Mouse (Mus musculus) left cerebral cortex, adult 9 months (tissue): ENCODE measurements around the gene Ddx27.
A peak's percentile ranks its signal among the peaks of the same experiment; 100 is the strongest.

Experiments
- DNase-seq, 2 experiments: peaks; one replicate each; pipeline ENCODE4 v3.0.0; 2022; ENCODE audit warnings: low spot score in 2 of 2

Gene Ddx27

DNA sequence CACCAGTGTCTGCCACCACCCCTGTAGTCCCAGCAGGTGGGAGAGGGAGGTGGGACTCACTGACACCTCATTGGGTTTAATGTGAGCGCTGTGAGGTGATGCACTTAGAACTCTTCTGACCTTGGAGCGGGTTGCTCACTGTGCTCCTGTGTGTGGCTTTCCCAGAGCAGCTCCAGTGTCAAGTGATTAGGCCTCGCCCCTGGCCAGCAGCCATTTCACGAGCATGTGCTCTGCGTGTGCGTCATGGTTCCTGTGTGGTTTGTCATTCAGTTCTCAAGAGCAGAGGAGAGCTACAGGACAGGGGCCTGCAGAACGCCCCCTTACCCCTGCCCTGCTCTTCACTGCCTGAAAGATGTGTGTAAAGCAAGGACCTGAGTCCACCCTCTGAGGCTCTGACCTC lies 13.6 kb downstream of the Ddx27 start:
- no peak for DNase-seq

DNA sequence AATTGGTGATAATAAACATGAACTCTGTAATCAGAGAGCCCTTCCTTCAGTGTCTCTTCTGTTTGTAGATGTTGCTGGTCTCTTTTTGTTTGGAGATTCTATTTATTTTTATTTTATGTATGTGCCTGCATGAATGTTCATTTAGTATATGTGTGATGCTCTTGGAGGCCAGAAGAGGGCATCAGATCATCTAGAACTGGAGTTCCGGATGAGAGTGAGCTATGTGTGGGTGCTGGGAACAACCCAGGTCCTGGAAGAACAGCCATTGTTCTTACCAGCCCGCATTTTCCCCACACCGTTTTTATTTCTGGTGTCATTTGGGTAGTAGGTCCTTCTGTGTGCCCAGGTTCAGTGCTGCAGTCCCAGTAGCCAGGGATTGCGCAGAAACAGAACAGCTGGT lies 15.5 kb downstream of the Ddx27 start:
- DNase-seq, result no peak

DNA sequence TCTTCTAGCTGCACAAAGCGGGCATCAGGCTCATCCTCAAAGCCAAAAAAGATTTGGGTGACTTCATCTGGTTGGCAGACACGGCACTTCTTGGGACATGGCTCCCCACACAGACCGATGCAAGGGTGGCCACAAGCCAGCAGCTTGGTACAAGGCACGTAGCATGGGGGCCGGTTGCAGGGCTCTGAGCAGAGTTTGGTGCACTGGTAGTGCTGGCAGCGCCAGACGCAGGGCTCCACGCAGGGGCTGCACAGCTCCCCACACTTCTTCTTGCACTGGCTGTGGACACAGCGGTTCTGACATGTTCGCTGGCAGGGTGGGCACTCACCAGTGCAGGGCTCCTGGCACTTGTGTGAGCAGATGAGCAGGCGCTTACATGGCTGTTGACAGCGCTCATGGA lies 22.7 kb downstream of the Ddx27 start:
- DNase-seq, result no peak

DNA sequence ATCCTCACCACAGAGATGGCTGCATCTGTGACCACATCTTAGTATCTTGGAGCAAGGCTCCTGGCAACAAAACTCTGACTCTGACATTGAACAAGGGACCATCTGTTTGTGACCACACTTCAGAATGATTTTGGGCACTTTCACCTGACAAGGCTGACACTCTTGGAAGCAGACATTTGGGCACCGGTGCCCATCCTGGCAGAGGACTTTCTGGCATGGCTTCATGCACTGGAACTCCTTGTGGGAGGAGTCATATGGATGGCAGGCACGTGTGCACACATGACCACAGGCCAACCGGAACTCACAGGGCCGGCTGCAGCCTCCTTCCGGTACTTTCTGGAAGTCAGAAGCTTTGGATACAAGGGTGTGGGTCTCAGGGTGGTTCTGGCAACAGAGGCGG lies 23.3 kb downstream of the Ddx27 start:
- no peak for DNase-seq

DNA sequence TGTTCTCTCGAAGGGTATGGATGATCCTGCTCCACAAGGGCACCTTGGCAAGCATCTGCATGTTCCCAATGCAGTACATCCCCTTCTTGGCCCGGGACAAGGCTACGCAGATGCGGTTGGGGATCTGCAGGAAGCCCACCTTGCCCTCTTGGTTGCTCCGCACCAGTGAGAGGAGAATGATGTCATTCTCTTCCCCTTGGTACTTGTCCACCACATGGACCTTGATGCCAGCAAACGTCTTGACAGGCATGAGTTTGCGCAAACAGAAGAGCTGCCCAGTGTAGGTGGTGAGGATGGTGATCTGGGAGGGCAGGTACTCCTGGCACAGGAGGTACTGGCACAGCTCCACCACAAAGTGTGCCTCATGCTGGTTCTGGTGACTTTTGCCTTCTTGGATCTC lies 23.7 kb downstream of the Ddx27 start:
- DNase-seq, result no peak

DNA sequence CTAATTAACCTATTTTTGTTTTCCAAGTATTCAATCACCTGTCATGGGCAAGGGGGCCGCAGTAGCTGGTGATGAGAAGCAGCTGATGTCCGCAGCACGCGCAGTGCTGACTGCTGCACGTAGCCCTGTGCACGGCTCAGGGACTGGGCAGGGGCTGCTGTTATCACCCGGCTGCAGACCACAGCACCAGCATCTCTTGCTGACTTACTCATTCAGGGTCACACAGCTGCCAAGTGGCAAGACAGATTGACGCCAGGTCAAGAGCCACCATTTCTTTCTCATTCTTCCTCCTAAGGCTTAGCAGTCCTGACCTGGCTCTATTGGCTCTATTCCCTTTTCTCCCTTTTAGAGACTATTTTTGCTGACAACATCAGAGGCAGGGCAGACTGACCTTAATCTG lies 24.4 kb downstream of the Ddx27 start:
- DNase-seq, result no peak

DNA sequence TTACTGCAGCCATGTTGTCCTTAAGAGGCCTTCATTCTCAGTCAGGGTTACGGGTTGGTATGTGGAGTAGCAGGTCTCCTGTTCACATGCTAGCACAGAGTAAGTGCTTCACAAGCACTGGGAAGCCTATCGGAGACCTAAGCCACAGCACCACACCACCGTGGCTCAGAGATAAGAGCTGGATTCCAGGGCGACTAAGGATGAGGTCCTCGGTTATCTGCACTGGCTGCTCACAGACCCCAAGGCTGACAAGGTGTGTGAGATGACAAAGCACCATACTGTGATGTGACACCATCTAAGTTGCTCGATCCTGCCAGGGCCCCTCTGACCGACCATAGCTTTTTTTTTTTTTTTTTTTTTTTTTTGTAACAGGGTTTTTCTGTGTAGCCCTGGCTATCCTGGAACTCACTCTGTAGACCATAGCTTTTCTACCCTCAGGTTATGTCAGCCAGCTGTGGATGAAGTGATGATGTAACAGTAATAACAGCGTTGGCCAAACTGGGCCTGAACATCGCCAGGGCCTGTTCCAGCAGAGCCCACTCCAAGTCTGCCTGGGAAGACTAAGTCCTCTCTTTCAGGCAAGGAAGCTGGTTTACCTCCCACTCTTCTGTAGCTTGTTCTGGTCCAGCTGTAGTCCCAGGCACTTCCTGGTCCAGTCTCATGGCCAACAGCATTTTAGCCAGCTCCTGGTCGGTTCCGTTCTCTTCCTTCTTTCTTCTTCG lies 28.6 kb downstream of the Ddx27 start:
- DNase-seq, result no peak

DNA sequence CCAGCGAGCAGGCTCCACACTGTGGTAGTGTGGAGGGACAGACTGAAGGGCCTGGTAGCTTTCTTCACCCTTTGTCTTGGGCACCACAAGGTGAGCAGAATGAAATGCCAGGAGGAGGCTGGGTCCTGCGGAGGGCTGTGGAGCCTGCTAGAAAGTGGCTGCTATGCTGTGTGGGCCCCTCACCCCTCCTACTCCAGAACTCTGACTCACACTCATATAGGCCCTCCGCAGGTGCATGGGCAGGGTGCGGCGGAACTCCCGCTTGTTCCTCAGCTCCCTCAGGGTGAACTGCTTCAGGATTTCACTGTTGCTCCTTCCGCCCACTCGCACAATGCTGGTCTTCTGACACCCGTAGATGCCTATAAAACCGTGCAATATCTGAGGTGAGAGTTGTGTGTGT lies 33.2 kb downstream of the Ddx27 start:
- no peak for DNase-seq

DNA sequence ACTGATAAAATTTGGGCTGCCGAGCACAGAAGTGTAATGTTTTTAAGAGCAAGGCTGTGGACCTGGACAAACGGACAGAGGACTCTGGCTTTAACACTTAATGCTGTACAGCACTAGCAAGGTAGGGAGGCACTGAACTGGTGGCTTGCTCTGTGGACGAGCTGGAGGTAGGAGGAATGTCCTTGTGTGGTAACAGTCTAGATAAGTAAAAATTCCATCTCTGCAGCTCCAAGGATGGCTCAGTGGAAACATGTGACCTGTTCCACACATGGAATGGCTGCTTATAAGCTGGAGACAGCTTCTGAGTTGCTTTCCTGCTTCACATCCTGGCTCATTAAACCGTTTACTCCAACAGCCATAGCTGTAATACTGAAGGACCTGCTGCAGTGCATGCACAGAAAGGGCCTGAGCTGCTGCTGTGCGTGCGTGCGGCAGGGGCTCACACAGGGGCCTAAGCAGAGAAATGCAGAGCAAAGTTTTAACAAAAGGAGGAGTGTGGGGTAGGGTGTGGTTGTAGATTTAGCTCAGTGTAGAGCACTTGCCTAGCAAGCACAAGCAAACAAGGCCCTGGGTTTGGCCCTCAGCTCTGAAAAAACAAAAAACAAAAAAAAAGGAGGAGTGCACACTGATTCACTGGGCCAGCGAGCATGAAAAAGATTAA lies 33.8 kb downstream of the Ddx27 start:
- DNase-seq, result no peak

DNA sequence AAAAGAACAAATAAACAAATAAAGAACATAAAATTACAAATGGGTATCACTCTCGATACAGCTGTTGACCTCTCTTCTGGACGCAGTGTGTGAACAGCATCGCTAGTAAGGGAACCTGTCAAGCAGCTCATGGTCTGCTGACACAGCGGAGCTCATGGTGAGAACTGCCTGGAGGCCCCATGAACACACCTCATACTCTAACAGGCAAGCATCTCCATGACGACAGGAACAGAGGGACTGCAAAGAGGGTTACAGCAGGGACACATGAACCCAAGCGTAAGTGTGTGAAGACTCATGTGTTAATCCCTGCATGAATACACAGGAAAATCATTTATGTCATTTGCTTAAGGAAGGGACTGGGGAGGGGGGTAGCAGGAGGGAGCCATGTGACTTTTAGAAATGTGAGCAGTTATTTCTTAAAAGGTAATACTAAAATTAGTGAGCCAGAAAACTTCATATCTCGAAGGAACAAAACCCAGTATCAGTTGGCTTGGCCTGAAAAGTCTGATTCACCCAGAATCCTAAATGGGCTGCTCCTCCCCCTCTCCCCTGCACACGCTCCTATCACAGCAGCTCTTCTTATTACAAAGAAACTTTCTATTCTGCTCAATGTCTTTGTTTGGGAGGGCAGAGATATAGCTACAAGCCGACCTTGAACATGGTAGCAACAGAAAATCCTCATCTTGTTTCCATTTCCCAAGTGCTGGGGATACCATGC lies 38.3 kb downstream of the Ddx27 start:
- no peak for DNase-seq

DNA sequence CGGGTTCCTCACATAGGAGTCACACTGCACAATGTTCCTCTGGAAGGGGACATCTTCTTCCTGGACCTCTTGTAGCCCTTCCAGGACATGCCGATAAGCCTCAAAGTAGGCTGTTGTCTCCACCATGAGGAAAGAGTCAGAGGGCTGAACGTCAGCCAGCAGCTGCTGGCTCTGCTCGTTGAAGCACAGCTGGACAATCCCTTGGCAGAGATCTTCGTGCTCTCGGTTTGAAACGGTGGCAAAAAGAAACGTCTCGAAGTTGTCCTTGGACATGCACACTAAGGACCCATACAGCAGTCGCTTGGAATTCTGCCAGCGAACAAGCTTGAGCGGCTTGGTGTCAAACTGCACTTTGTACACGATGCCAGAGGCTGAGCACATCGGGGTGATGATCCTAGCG lies 40.4 kb downstream of the Ddx27 start:
- no peak for DNase-seq

DNA sequence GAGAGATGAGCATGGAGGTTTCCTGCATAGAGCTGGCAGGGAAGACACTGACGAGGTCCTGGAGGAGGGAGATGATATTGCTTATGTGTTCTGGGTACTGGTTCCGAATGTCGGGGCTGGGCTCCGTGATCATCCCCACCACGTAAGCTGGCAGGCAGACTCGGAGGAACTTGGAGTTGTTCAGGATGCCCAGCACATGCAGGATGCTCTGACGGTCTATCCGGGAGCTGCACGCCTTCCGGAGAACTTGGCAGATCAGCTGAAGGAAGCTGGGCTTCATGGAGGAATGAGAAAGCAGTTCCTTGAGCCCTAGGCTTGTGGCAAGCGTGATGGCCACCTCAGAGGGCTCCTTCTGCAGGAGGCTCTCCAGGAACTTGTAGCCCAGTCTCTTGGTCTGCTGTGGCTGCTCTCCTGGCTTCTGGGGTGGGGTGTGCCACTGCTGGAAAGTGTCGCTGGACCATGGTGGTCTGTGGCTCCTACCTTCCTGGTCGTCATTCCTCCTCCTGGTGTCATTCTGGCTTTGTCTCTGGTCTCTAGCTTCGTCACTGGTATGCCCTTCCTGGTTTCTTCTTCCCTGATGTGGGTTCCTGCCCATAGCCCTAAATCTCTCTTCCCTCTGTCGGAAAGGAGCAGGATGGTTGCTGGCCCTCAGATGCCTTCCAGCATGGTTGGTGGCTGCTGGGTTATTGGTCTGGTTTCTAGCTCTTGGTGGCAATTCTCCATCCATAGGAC lies 41.4 kb downstream of the Ddx27 start:
- DNase-seq, result no peak

DNA sequence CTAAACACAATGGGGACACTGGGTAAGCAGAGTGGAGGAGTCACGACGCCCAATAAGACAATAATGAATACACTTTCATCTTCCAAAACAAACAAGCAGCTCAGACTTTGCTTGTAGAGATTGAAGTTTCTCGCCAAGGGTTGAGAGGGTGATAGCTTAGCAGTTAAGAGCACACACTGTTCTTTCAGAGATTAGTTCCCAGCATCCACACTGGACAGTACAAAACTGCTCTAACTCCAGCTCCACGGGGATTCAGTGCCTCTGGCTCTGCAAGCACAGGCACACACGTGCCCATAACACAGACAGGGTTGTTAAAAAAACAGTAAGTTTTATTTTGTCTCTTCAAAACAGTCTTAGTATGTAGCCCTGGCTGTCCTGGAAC lies 41.9 kb downstream of the Ddx27 start:
- no peak for DNase-seq

DNA sequence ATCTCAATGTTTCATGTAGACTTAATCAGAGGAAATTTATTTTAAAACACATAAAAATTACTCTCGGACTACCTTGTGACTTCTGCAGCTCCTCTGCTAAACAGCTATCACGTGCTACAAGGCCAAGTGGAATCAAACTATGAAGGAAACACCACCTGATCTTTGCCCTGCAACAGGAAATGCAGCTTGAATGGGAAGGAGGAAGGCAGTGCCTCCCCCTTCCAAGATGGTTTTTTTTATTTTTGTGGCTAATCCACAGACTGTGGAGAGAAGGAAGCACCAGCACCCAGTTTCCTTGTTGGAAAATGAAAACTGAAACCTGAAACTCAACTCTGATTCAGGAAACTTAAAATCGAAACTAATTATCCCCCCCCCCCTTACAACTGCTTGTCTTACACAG lies 43.2 kb downstream of the Ddx27 start:
- no peak for DNase-seq

DNA sequence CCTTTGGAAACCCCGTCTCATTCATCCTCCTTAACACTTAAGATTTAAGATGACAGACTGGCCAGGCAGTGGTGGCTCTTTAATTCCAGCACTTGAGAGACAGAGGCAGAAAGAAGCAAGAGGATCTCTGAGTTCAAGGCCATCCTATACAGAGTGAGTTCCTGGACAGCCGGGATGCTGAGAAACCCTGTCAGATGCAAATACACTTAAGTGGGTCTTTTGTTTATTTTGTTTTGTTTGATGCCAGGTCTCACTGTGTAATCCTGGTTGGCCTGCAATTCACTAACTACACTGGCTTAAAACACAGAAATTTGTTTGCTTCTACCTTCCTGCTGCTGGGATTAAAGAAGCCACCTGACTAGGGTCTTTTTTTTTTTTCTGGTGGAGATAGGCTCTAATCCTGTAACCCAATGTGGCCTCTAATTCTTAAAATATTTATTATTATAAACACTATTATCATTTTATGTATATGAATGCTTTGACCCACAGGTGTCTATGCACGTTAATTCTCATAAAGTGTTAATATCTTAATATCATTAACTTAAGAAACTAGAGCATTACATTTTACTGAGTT lies 43.9 kb downstream of the Ddx27 start:
- DNase-seq, result no peak

DNA sequence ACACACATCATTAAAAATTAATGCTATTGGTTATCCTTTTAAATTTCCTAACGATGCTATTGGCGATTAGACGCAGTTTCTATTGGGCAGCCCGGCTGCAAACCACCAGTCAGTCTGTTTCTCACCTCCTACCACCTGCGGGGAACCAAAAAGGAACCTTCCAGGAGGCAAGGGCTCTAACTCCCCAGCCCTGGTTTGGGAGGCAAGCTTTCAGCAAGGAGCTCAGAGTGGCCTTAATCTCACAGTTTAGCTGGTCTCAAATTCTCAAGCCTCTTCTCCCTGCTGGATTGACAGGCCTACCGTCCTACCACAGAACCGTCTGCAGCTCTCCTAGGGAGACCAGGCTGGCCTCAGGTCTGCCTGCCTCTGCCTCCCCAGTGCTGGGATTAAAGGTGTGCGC lies 44.5 kb downstream of the Ddx27 start:
- no peak for DNase-seq

DNA sequence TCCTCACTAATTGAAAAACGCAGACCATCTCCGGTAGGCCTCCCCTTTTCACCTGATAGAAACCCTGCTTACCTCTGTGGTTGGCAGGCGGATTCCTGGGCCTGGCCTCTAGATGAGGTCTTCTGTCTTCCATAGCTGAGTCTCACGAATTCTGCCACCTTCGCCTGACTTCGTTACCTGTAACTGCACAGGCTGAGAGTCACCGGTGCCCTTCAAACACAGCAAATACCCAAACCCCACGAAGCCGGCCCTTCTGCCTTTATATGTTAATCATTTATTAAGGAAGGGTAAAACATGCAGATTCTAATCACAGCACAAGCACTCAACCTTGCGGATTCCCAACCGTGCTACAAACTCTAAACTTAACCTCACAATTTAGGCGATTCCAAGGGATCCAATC lies 45.0 kb downstream of the Ddx27 start:
- no peak for DNase-seq

DNA sequence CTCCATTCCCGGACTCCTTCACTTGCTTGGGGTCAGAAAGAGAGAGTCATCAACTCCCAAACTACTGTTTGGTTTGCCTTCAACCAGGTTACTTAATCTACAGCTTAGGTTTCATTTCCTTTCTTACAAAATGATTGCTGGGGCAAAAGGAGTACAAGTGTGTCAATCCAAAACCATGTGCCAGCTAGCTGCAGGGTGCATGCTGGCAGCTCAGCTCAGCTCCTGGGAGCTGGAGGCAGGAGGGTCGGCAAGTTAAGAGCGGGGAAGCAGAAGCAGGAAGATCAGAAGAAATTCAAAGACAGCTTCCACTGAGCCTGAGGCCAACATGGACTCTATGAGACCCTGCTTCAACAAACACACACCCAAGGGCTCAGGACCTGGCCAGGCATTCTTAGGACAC lies 45.4 kb downstream of the Ddx27 start:
- no peak for DNase-seq

DNA sequence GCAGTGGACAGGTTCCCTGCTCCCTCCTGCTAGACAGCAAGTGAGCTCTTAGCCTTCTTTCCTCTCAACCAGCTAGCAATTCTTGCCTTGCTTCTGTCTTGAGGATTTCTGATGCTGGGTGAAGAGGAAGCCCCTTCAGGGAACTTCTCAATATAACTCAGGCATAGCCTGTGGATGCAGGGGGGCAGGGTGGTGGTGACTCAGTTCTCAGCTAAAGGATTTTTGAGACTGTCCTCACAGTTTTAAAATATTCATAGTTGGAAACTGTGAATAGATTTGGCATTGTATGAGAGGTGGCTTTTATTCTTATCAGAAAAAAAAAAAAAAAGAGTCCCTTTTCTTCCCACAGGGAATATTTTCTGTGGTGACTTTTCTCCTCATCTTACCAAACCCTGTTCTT lies 45.8 kb downstream of the Ddx27 start:
- no peak for DNase-seq

DNA sequence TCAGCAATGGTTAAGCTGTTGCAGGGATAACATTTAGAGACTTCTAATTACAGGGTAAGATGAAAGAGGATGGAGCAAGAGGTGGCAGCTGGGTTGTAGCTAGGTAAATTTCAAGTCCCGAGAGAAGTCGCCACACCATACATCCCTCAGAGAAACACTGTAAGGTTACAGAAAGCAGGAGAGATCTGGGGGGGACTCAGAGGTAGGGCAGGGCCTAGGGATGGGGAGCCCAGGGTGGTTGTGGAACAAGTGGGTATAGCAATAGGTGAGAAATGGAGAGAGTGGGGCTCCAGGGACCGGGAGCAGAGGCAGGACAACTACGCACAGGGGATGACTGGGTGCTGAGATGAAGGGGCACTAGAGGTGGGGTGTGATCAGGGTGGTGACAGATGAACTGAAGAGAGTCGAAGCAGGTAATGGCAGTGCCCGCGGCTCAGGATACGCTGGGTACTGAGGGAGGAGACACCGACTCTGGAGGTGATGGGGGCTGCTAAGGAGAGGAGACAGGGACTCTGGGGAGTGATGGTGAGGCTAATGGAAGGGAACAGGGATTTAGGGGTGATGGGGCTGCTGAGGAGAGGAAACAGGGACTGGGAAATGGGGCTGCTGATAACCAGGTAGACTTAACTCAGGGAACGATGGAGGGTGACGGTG lies 46.5 kb downstream of the Ddx27 start:
- no peak for DNase-seq

DNA sequence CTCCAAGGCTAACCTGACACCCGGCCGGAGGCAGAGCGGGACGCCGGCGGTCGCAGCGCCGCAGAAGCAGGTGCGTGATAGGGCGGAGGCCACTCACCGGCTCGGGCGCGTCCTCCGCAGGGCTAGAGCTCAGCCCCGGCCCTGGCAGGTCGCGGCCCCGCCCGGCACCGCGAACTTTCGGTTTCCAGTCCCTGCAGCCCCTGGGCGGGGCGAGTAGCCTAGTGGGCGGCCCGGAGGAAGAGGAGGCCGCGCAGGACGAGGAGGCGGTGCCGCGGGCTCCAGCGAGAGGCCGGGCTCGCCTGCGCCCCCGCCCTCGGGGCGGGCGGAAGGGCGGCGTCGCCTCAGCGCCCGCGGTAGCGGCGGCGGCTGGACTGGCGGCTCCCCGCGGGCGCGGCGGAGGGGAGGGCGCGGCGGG lies 47.5 kb downstream of the Ddx27 start:
- DNase-seq, result peak; percentile 73 to 84
